Comparison of ENCODE assay signal across 16 mouse cellular contexts in the genomic region with DNA sequence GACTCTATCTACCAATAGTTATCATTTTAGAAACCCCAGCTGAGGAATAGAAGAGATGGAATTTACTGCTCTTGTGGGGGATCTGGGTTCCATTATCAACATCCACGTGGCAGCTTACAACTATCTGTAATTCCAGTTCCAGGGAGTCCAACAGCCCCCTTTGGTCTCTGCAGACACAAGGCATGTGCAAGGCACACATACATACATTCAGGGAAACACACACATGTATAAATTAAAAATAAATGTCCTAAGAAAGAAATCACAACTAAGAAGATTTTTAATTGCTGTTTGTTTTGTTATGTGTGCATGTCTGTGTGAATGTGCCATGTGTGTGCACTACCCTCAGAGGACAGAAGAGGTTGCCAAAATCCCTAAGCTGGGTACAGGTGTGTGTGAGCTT.
"Had no signal": no experiment of that assay in that cellular context is flagged by ENCODE, and none has a peak within 500 bp of the region (broad histone marks: within the 10 kb centered on the region; RNA-seq: fewer than 3 reads in every experiment).

No protein-coding gene starts in this region.

- H3K27ac ChIP-seq: neural tube, embryonic 13.5 days; neural tube, embryonic 15.5 days; stomach, embryonic 15.5 days; stomach, postnatal 0 days had no signal

- H3K9me3 ChIP-seq: neural tube, embryonic 13.5 days; neural tube, embryonic 15.5 days; stomach, embryonic 15.5 days had no signal

- H3K27me3 ChIP-seq: neural tube, embryonic 13.5 days; neural tube, embryonic 15.5 days; stomach, embryonic 15.5 days had no signal

- H3K4me1 ChIP-seq: neural tube, embryonic 13.5 days; neural tube, embryonic 15.5 days; stomach, embryonic 15.5 days had no signal

- H3K4me2 ChIP-seq: neural tube, embryonic 13.5 days; neural tube, embryonic 15.5 days; stomach, embryonic 15.5 days had no signal

- H3K9ac ChIP-seq: neural tube, embryonic 13.5 days; neural tube, embryonic 15.5 days; stomach, embryonic 15.5 days had no signal

- H3K4me3 ChIP-seq: neural tube, embryonic 13.5 days; neural tube, embryonic 15.5 days; stomach, embryonic 15.5 days had no signal

- H3K36me3 ChIP-seq: neural tube, embryonic 13.5 days; neural tube, embryonic 15.5 days; stomach, embryonic 15.5 days had no signal

- DNase-seq: retina, postnatal 1 day; right cerebral cortex, adult 18-20 months; right cerebral cortex, postnatal 14 days; right cerebral cortex, postnatal 25 days; right cerebral cortex, postnatal 4 days; spleen, adult 18-20 months; thymus, adult 18-20 months; thymus, adult 2 months; thymus, postnatal 14 days; thymus, postnatal 25 days; thymus, postnatal 36 days; thymus, postnatal 4 days had no signal
